Mouse (Mus musculus) cerebellum, adult 11-12 months (tissue): ENCODE results near the gene Slc30a6.
"Not testable (repeated sequence)": the region's sequence is repeated elsewhere in the genome, so short reads cannot be mapped to it uniquely, and the experiment has no call there.

Experiments
- DNase-seq: peaks from one replicate; pipeline ENCODE4 v3.0.0; 2022

Slc30a6 gene

GRCm38 (mm10) chr17:74453928-74454327 is 58.5 kb downstream of the Slc30a6 start:
- DNase-seq, result no peak

GRCm38 (mm10) chr17:74454660-74455059 is 59.3 kb downstream of the Slc30a6 start:
- DNase-seq, result no peak

- no peak for DNase-seq
Observed at GRCm38 (mm10) chr17:74455426-74455825, 60.0 kb downstream of the Slc30a6 start.

GRCm38 (mm10) chr17:74456825-74457224 is 61.4 kb downstream of the Slc30a6 start:
- DNase-seq, result no peak

- DNase-seq, result no peak
Observed at GRCm38 (mm10) chr17:74457972-74458677, 62.7 kb downstream of the Slc30a6 start.

- DNase-seq, result no peak
Observed at GRCm38 (mm10) chr17:74458711-74459408, 63.5 kb downstream of the Slc30a6 start, which contains the start of gene Nlrc4. Gene Nlrc4 (minus strand): TSS chr17:74459142.

GRCm38 (mm10) chr17:74463510-74463909 is 68.1 kb downstream of the Slc30a6 start:
- DNase-seq, result no peak

GRCm38 (mm10) chr17:74467981-74468380 is 72.6 kb downstream of the Slc30a6 start:
- DNase-seq, result not testable (repeated sequence)

- DNase-seq, result not testable (repeated sequence)
Observed at GRCm38 (mm10) chr17:74470133-74470532, 74.7 kb downstream of the Slc30a6 start.
